Mouse (Mus musculus): ENCODE measurements around the gene Vps26c.
"Not testable (repeated sequence)": the region's sequence is repeated elsewhere in the genome, so short reads cannot be mapped to it uniquely, and the experiment has no call there.

The Vps26c gene

DNA sequence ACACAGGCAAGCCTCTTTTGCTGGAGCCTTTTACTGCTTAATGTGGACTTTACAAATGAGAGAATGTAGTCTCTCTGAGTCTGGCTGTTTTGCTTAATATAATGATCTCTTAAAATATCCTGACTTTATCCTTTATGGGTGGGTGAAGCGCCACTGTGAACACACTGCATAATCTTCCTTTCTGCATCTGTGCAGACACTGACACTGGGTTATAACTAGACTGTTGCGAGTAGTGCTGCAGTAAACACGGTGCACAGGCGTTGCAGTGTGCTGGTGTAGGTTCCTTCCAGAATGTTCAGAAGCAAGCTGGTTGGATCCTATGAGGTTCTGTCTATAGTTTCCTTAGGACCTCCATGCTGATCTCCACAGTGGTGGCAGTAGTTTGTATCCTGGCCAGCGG is 37.3 kb downstream of the Vps26c start:
- no peak for DNase-seq (ENCODE audit: low spot score in 2 of 2)

GRCm38 (mm10) chr16:94487341-94487740 is 39.3 kb downstream of the Vps26c start:
- no peak for DNase-seq (ENCODE audit: low spot score in 2 of 2)

DNA sequence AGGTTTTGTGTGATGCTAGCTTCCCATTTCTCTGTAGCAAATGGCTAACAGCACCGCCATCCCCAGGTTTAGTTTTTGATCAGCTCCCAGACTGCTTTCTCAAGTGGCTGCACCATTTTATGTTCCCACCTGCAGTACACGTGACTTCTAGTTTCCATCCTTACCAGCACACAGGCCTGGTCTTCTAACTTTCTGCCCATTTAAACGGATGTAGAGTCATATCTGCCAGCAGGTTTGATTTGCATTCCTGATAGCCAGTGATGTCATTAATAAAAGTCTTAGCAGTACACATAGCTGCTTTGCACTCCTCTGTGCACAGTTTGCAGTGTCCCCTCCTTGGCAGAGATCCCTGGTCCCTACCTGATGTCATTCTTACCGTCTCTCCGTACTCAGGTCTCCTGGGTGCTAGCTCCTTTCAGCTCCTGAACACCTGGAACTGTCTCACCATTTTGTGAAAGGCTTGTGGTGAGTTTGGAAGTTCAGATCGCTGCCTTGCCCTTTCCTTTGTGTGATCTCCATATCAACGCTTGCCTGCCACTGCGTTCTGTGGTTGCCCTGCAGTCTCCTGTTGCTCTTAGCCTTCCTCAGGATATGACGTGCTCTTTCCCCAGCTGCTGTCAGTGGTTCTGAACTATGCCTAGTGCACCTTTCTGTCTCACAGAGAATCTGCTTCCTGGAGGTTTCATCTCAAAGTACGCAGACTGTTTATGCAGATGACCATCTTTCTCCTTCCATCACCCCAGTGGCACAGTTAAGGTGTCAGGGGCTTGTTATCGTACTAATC is 41.7 kb downstream of the Vps26c start:
- no peak for DNase-seq (ENCODE audit: low spot score in 2 of 2)

- no peak for DNase-seq (ENCODE audit: low spot score in 2 of 2)
Measured at GRCm38 (mm10) chr16:94473086-94473822, 53.4 kb downstream of the Vps26c start.

DNA sequence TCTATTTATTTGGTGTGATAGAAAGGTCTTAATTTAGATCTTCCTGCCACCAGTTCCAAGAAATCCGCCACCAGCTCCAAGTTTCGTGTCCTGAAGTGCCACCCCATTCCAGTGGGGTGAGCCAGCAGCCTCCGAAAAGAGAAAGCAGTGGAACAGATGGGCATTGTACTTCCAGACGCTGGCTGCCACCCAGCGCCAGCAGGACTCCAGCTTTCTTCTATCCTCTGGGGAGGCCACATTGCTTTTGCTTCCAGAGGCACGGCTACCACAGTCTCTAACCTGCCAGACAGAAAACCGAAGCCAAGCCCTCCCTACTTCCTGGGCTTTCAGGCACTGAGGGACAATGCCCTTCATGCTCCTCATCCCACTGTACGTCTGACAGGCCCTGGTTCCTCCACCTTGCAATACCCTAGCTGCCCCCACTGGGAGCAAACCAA is 54.1 kb downstream of the Vps26c start:
- DNase-seq (ENCODE audit: low spot score in 2 of 2), result no peak

GRCm38 (mm10) chr16:94468391-94468790 is 58.2 kb downstream of the Vps26c start:
- no peak for DNase-seq (ENCODE audit: low spot score in 2 of 2)

DNA sequence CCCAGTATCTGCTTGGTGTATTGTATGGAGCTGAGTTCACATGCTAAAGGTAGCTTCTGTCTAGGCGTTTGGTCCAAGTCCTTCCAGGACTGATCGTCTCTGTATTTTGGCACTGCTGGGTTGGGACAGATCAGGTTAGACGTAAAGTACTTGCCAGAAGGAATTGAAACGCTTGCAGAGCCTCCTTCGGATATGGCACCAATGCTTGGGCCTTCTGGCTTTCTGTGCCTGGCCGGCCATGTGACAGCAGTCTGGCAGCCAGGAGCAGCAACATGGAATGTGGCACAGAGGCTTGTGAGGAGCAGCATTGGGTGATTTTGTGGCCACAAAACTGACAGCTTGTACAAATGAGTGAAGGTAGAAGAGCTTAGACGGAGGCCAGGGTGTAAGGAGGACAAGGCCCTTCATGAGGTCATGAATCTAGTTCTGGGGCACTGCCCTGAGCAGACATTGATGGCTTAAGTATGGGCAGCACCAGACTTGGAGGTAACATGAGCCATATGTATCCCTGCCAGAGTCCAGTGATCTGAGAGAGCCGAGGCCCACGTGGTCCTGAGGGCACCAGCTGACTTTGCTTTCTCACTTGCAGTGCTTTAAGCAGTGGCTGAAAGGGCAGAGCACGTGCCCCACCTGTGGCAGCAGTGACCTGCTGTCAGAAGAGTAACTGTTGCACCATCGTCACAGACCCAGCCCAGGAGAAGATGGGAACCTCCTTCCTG is 59.1 kb downstream of the Vps26c start:
- DNase-seq (ENCODE audit: low spot score in 2 of 2), result no peak

DNA sequence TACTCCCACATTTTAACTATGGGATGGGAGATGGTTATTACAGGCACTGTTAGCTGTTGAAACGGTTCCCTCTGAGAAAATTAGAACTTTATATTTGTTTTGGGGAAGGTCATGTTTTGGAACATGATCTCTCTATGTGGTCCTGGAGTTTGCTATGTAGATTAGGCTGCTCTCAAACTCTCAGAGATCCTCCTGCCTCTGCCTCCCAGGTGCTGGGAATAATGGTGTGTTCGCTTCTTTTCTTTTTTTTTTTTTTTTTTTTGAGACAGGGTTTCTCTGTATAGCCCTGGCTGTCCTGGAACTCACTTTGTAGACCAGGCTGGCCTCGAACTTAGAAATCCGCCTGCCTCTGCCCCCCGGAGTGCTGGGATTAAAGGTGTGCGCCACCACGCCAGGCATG is 60.3 kb downstream of the Vps26c start:
- DNase-seq (ENCODE audit: low spot score in 2 of 2), result not testable (repeated sequence)

DNA sequence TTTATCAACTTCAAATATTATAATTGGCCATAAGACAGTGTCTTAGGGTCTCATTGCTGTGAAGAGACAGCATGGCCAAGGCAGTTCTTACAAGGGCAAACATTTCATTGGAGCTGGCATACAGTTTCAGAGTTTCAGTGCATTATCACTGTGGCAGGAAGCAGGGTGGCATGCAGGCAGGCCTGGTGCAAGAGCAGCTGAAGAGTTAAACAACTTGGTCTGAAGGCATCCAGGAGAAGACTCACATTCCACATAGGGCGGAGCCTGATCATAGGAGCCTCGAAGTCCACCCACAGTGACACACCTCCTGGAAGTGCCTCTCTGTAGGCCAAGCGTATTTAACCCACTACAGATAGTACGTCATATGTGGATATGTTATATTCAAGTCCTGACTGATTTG is 60.7 kb downstream of the Vps26c start:
- DNase-seq (ENCODE audit: low spot score in 2 of 2), result no peak

DNA sequence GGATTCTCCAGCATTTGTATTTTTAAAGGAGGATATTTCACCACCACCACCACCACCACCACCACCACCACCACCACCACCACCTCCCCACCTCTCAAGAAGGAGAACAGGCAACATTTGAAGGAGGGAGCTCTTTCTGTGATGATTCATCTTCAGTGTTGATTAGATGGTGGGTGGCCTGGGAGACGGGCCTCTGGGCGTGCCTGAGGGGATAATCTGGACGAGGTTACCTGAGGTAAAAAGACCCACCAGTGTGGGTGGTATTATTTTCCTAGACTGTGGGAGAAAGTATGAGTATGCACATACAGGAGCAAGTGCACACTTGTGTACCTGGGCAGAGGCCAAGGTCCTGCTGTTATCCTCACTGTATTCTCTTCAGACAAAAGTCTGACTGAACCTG is 62.6 kb downstream of the Vps26c start:
- no peak for DNase-seq (ENCODE audit: low spot score in 2 of 2)

- no peak for DNase-seq (ENCODE audit: low spot score in 2 of 2)
Measured at GRCm38 (mm10) chr16:94454146-94454545, 72.5 kb downstream of the Vps26c start.

DNA sequence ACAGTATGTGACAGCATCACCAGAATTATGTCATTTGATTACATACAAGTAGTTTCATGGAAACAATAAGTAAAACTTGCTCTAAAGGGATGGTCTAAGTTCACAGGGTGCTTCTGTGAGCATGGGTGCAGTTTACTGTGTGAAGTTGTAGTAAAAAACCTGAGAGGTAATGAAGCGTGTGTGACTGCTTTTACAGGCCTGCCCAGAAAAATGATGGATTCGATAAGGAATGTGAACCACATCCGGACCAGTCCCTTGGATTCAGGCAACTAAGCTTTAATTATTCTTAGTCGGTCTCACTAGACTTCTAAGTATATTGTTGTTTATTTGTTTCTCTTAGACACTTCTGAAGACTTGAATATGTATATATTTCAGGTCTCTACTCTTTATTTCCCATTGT is 73.9 kb downstream of the Vps26c start:
- DNase-seq (ENCODE audit: low spot score in 2 of 2), result no peak

DNA sequence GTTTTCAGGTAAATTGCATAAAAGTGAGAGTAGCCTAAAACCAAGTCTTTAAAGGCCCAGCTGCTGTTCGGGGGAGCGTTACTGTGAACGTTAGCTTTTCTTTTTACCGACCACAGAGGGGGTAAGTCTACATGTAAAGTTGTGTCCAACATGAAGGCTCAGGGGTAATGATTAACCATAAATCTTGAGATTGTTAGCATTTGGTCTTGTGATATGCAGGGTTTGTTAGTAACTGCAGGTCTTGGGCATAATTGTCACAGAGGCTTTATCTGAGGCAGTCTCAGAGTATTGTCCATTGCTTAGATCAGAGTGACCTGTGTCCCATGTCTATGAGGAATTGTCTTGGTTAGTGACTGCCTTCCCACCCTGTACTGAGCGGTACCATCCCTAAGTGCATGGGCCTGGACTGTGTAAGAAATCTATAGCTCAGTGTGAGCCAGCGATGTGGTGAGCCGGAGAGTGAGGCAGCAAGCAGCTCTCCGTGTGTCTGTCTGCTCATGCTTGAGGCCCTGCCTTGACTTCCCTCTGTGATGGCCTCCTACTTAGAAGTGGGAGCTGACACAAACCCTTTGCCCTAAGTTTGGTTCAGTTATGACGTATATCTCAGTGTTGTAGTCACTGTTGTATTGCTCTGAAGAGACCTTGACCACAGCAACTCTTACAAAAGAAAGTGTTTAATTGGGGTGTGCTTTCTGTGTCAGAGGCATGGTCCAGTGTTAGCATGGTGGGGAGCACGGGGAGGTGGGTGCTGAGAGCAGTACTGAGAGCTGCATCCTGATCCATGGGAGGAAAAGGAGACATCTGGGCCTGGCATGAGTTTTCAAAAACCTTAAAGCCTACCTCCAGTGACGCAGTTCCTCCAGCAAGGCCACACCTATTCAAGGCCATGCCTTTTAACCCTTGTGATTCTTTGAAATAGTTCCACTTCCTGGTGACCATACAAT is 74.8 kb downstream of the Vps26c start:
- DNase-seq (ENCODE audit: low spot score in 2 of 2), result no peak

- no peak for DNase-seq (ENCODE audit: low spot score in 2 of 2)
Measured at GRCm38 (mm10) chr16:94449632-94450031, 77.0 kb downstream of the Vps26c start.

DNA sequence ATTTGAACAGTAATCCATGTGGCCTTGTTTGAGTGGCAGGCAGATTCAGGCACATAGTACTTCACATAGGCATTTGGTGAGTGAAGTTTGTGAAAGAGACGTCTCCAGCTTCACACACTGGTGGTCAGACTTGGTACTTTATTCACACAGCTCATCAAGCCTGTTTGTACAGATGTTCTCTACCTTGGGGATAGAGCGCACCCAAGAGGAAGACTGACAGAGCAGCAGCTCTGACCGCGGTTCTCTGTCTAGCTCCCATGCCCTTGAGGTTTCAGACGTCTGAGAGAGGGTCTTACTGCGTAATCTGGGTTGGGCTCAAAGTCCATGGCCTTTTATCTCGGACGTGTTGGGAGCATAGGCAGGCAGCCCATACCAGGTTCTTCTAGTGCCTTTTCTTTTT is 77.5 kb downstream of the Vps26c start:
- DNase-seq (ENCODE audit: low spot score in 2 of 2), result no peak
